8 mouse cellular contexts compared by ENCODE assay signal in the genomic region with DNA sequence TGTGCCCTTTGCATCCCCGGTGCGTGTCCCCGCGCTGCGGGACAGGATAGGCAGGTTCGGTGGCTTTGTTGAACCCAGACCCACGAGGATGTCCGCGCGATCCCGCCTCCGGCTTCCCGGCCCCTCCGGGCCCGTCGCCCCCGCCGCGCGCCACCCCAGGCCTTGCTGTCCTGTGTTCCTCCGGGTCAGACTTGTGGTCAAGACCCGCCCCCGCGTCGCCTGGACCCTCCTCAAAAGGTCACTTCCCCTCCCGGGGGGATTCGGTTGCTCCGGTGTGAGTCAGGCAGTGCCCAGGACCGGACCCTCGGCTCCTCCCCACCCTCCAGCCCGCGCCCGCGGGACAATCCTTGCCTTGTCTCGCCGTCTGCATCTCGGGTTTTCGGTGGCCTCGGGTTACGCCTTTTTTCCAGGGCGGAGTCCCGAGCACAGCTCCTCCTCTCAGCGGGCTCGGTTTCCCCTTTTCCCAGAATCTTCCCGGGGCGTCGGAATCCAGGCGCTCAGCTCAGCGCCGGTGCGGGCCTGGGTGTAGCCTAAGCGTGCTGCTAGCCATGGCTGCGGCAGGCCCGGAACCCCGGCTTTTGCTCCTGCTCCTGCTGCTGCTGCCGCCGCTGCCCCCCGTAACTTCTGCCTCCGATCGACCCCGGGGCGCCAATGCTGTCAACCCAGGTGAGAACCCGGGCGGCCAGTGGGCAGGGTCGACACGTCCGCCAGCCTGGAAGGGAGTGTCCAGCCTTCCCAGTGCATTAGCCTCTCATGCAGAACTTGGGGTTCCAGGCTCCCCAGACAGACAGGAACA. TPM values are rescaled to one million over a fixed set of nuclear protein-coding genes. Genes with fewer than 3 reads are reported as not detected.
DNase-seq lines count a peak whose midpoint lies in the region; ATAC-seq and TF ChIP-seq lines count a peak whose summit lies in the region.

No protein-coding gene starts in this region.

- H3K4me2 ChIP-seq in embryonic facial prominence, embryonic 15.5 days (replicated peaks): peak overlapping the region; percentile 89
- H3K4me2 ChIP-seq in limb, embryonic 14.5 days (replicated peaks; ENCODE audit: low read depth, low read length, severe bottlenecking): peak overlapping the region; percentile 79
- peak overlapping the region; percentile 90 for H3K4me2 ChIP-seq in midbrain, embryonic 15.5 days

- H3K9ac ChIP-seq in embryonic facial prominence, embryonic 15.5 days: peak overlapping the region; percentile 90
- peak overlapping the region; percentile 94 for H3K9ac ChIP-seq in limb, embryonic 14.5 days (ENCODE audit: low read depth, low read length, severe bottlenecking)
- H3K9ac ChIP-seq in midbrain, embryonic 15.5 days: peak overlapping the region; percentile 100

- ATAC-seq in embryonic facial prominence, embryonic 15.5 days (ENCODE audit: insufficient number of reproducible peaks, low FRiP score, low TSS enrichment, low read depth): peak; percentile 71
- ATAC-seq in limb, embryonic 14.5 days (ENCODE audit: low FRiP score, low read depth): peak; percentile 76
- peak; percentile 62 for ATAC-seq in midbrain, embryonic 15.5 days (replicated peaks)

- WGBS in bone marrow, adult 2 months: under 1% methylated on average over 67 of the region's 67 CpGs
- under 1% methylated on average over 67 of the region's 67 CpGs for WGBS in embryonic facial prominence, embryonic 15.5 days
- WGBS in limb, embryonic 14.5 days: 2% methylated on average over 59 of the region's 67 CpGs
- WGBS in midbrain, embryonic 15.5 days: under 1% methylated on average over 67 of the region's 67 CpGs

- H3K9me3 ChIP-seq in embryonic facial prominence, embryonic 15.5 days (replicated peaks): no peaks in the 10 kb centered on the region
- no peaks in the 10 kb centered on the region for H3K9me3 ChIP-seq in limb, embryonic 14.5 days (ENCODE audit: control insufficient read depth, low read length)
- H3K9me3 ChIP-seq in midbrain, embryonic 15.5 days: no peaks in the 10 kb centered on the region

- peak; percentile 39 to 48 for DNase-seq in B cell, adult 2 months
- DNase-seq in heart, adult 8-10 months (ENCODE audit: low spot score): peak; percentile 86
- DNase-seq in kidney, adult 8-10 months: peak; percentile 77 to 79
- peak; percentile 63 for DNase-seq in limb, embryonic 14.5 days (ENCODE audit: low spot score)
- peak; percentile 58 to 66 for DNase-seq in spleen, postnatal 36 days (ENCODE audit: low spot score in 2 of 2)

- TF ChIP-seq CTCF in bone marrow, adult 2 months (IDR thresholded peaks at IDR 0.05; ENCODE audit: control insufficient read depth, insufficient read depth, low read length): no peak

- peaks cover 56% of the 10 kb centered on the region for H3K36me3 ChIP-seq in embryonic facial prominence, embryonic 15.5 days
- H3K36me3 ChIP-seq in limb, embryonic 14.5 days (ENCODE audit: control insufficient read depth, insufficient read depth, low read length): peaks cover 39% of the 10 kb centered on the region
- H3K36me3 ChIP-seq in midbrain, embryonic 15.5 days (replicated peaks): peaks cover 31% of the 10 kb centered on the region

- peak overlapping the region; percentile 79 for H3K27ac ChIP-seq in bone marrow, adult 2 months (ENCODE audit: control insufficient read depth, insufficient read depth, low read depth, low read length, poor library complexity)
- H3K27ac ChIP-seq in embryonic facial prominence, embryonic 15.5 days (replicated peaks): peak overlapping the region; percentile 91
- H3K27ac ChIP-seq in limb, embryonic 14.5 days (replicated peaks; ENCODE audit: low read depth, low read length): peak overlapping the region; percentile 89
- peak overlapping the region; percentile 96 for H3K27ac ChIP-seq in midbrain, embryonic 15.5 days

- H3K27me3 ChIP-seq in embryonic facial prominence, embryonic 15.5 days: no peaks in the 10 kb centered on the region
- H3K27me3 ChIP-seq in limb, embryonic 14.5 days (ENCODE audit: control insufficient read depth, insufficient read depth, low read length): no peaks in the 10 kb centered on the region
- H3K27me3 ChIP-seq in midbrain, embryonic 15.5 days (replicated peaks): no peaks in the 10 kb centered on the region

- peak; percentile 45; the same call in 1 of the 2 replicates for TF ChIP-seq POLR2A in bone marrow, adult 2 months (IDR thresholded peaks at IDR 0.05; ENCODE audit: borderline replicate concordance, control insufficient read depth, low read depth, low read length)
- TF ChIP-seq POLR2A in limb, embryonic 14.5 days (IDR thresholded peaks at IDR 0.05; ENCODE audit: borderline replicate concordance, extremely low read depth, insufficient read depth, insufficient read length): peak; percentile 74; the same call in 1 of the 2 replicates

- H3K4me3 ChIP-seq in bone marrow, adult 2 months (replicated peaks; ENCODE audit: control insufficient read depth, low read depth, low read length): peak overlapping the region; percentile 85
- H3K4me3 ChIP-seq in embryonic facial prominence, embryonic 15.5 days (replicated peaks): peak overlapping the region; percentile 78
- H3K4me3 ChIP-seq in limb, embryonic 14.5 days (replicated peaks; ENCODE audit: low read length): peak overlapping the region; percentile 78
- peak overlapping the region; percentile 98 for H3K4me3 ChIP-seq in midbrain, embryonic 15.5 days

- no peaks in the 10 kb centered on the region for H3K4me1 ChIP-seq in bone marrow, adult 2 months (ENCODE audit: control insufficient read depth, insufficient read depth, low read length)
- peaks cover 18% of the 10 kb centered on the region for H3K4me1 ChIP-seq in embryonic facial prominence, embryonic 15.5 days
- peaks cover 11% of the 10 kb centered on the region for H3K4me1 ChIP-seq in limb, embryonic 14.5 days (ENCODE audit: control insufficient read depth, insufficient read depth, low read length)
- H3K4me1 ChIP-seq in midbrain, embryonic 15.5 days: peaks cover 22% of the 10 kb centered on the region

RNA-seq across cellular contexts. Expression of a gene that starts 0.5 kb away (rescaled TPM):
- 70.2 and 134 TPM in 2 replicates for polyA plus RNA-seq in bone marrow, adult 2 months (2011; ENCODE audit: insufficient read depth, insufficient read length, low replicate concordance, missing spikeins)
- polyA plus RNA-seq in embryonic facial prominence, embryonic 15.5 days (2015; fragmentation: Nextera tagmentation; extraction: Ambion mirVana): 111 and 120 TPM in 2 replicates
- total RNA-seq in heart, adult 8-10 months (2022): 10 to 100 TPM; 65.8 to 76.4 (median 71.6) TPM
- polyA plus RNA-seq in limb, embryonic 14.5 days (2012; rRNA removed): 82.4 and 82.7 TPM in 2 replicates
- 105 and 112 TPM in 2 replicates for polyA plus RNA-seq in limb, embryonic 14.5 days (2014; fragmentation: Nextera tagmentation; extraction: Ambion mirVana)
- 131 and 132 TPM in 2 replicates for polyA plus RNA-seq in midbrain, embryonic 15.5 days (2015; fragmentation: Nextera tagmentation; extraction: Ambion mirVana)

RNA-seq across cellular contexts. Expression of a gene that starts 0.5 kb away (rescaled TPM):
- polyA plus RNA-seq in bone marrow, adult 2 months (2011; ENCODE audit: insufficient read depth, insufficient read length, low replicate concordance, missing spikeins): 14.0 and 26.1 TPM in 2 replicates
- polyA plus RNA-seq in embryonic facial prominence, embryonic 15.5 days (2015; fragmentation: Nextera tagmentation; extraction: Ambion mirVana): 55.5 and 60.6 TPM in 2 replicates
- total RNA-seq in heart, adult 8-10 months (2022): 10 to 100 TPM; 28.8 to 35.8 (median 34.9) TPM
- 114 and 126 TPM in 2 replicates for polyA plus RNA-seq in limb, embryonic 14.5 days (2012; rRNA removed)
- 54.0 and 55.1 TPM in 2 replicates for polyA plus RNA-seq in limb, embryonic 14.5 days (2014; fragmentation: Nextera tagmentation; extraction: Ambion mirVana)
- 38.9 and 44.1 TPM in 2 replicates for polyA plus RNA-seq in midbrain, embryonic 15.5 days (2015; fragmentation: Nextera tagmentation; extraction: Ambion mirVana)

RNA-seq across cellular contexts. Expression of a gene that starts 20.9 kb away (rescaled TPM):
- 14.6 and 31.1 TPM in 2 replicates for polyA plus RNA-seq in bone marrow, adult 2 months (2011; ENCODE audit: insufficient read depth, insufficient read length, low replicate concordance, missing spikeins)
- polyA plus RNA-seq in embryonic facial prominence, embryonic 15.5 days (2015; fragmentation: Nextera tagmentation; extraction: Ambion mirVana): 0.11 and 0.14 TPM in 2 replicates
- 1 to 10 TPM; 5.1 to 8.7 (median 8.0) TPM for total RNA-seq in heart, adult 8-10 months (2022)
- 0.60 and 0.74 TPM in 2 replicates for polyA plus RNA-seq in limb, embryonic 14.5 days (2012; rRNA removed)
- polyA plus RNA-seq in limb, embryonic 14.5 days (2014; fragmentation: Nextera tagmentation; extraction: Ambion mirVana): 0.28 TPM in 1 of 2 replicates, not detected in the other
- 0.18 and 0.36 TPM in 2 replicates for polyA plus RNA-seq in midbrain, embryonic 15.5 days (2015; fragmentation: Nextera tagmentation; extraction: Ambion mirVana)

RNA-seq across cellular contexts. Expression of a gene that starts 34.3 kb away (rescaled TPM):
- 179 and 211 TPM in 2 replicates for polyA plus RNA-seq in bone marrow, adult 2 months (2011; ENCODE audit: insufficient read depth, insufficient read length, low replicate concordance, missing spikeins)
- 246 and 256 TPM in 2 replicates for polyA plus RNA-seq in embryonic facial prominence, embryonic 15.5 days (2015; fragmentation: Nextera tagmentation; extraction: Ambion mirVana)
- 100 to 1,000 TPM; 192 to 210 (median 197) TPM for total RNA-seq in heart, adult 8-10 months (2022)
- 194 and 225 TPM in 2 replicates for polyA plus RNA-seq in limb, embryonic 14.5 days (2012; rRNA removed)
- 284 and 300 TPM in 2 replicates for polyA plus RNA-seq in limb, embryonic 14.5 days (2014; fragmentation: Nextera tagmentation; extraction: Ambion mirVana)
- polyA plus RNA-seq in midbrain, embryonic 15.5 days (2015; fragmentation: Nextera tagmentation; extraction: Ambion mirVana): 357 and 367 TPM in 2 replicates

RNA-seq across cellular contexts. Expression of a gene that starts 38.9 kb away (rescaled TPM):
- not detected in 2 replicates for polyA plus RNA-seq in bone marrow, adult 2 months (2011; ENCODE audit: insufficient read depth, insufficient read length, low replicate concordance, missing spikeins)
- polyA plus RNA-seq in embryonic facial prominence, embryonic 15.5 days (2015; fragmentation: Nextera tagmentation; extraction: Ambion mirVana): 0.08 and 0.11 TPM in 2 replicates
- not detected for total RNA-seq in heart, adult 8-10 months (2022)
- polyA plus RNA-seq in limb, embryonic 14.5 days (2012; rRNA removed): 0.08 and 0.21 TPM in 2 replicates
- 0.11 TPM in 1 of 2 replicates, not detected in the other for polyA plus RNA-seq in limb, embryonic 14.5 days (2014; fragmentation: Nextera tagmentation; extraction: Ambion mirVana)
- 9.9 and 11.1 TPM in 2 replicates for polyA plus RNA-seq in midbrain, embryonic 15.5 days (2015; fragmentation: Nextera tagmentation; extraction: Ambion mirVana)

Comparison
In these comparisons a context has a peak if more than half of its experiments do, and no peak if none do; other contexts are left out.
1. Peak in every context shown above with its lines: DNase-seq, ATAC-seq, H3K4me3 ChIP-seq and H3K27ac ChIP-seq.